Mouse (Mus musculus): ENCODE measurements around the gene Cenpb. TPM values are rescaled to one million over a fixed set of nuclear protein-coding genes. Genes with fewer than 3 reads are reported as not detected.
A peak's percentile ranks its signal among the peaks of the same experiment; 100 is the strongest.
"Not testable (repeated sequence)": the region's sequence is repeated elsewhere in the genome, so short reads cannot be mapped to it uniquely, and the experiment has no call there.

Gene Cenpb
- not detected in 2 replicates for polyA plus RNA-seq (2012; ENCODE audit: insufficient read depth, insufficient read length, low replicate concordance, missing spikeins)

- TF ChIP-seq POLR2A (IDR thresholded peaks at IDR 0.05; ENCODE audit: insufficient read depth, low read depth, low read length) = peak; percentile 74
- TF ChIP-seq CTCF (IDR thresholded peaks at IDR 0.05; ENCODE audit: insufficient read depth, low read depth, low read length) = peak; percentile 94
- H3K27ac ChIP-seq (ENCODE audit: insufficient read depth, low read depth, low read length) = peak within 1 kb of the TSS; percentile 94
- H3K4me3 ChIP-seq (ENCODE audit: insufficient read depth, low read depth, low read length) = peak within 1 kb of the TSS; percentile 76
- 9% methylated on average over 57 of the region's 57 CpGs for WGBS
- H3K4me1 ChIP-seq (ENCODE audit: control insufficient read depth, insufficient read depth, low read length) = peaks cover 29% of the 10 kb centered on the region
These were observed at the start of gene Cenpb for GRCm38 (mm10) chr2:131179990-131180587. TSS of gene Cenpb (minus strand) at chr2:131180067.

- H3K27ac ChIP-seq (ENCODE audit: insufficient read depth, low read depth, low read length) = no peak overlapping the region
- WGBS = 92% methylated on average over 3 of the region's 3 CpGs
- no peaks in the 10 kb centered on the region for H3K4me1 ChIP-seq (ENCODE audit: control insufficient read depth, insufficient read depth, low read length)
- H3K4me3 ChIP-seq (ENCODE audit: insufficient read depth, low read depth, low read length) = no peak overlapping the region
- TF ChIP-seq POLR2A (IDR thresholded peaks at IDR 0.05; ENCODE audit: insufficient read depth, low read depth, low read length) = no peak
- no peak for TF ChIP-seq CTCF (IDR thresholded peaks at IDR 0.05; ENCODE audit: insufficient read depth, low read depth, low read length)
These were observed 47.4 kb upstream of the Cenpb start for GRCm38 (mm10) chr2:131227243-131227642.

- not testable (repeated sequence) for H3K4me3 ChIP-seq (ENCODE audit: insufficient read depth, low read depth, low read length); H3K4me1 ChIP-seq (ENCODE audit: control insufficient read depth, insufficient read depth, low read length); H3K27ac ChIP-seq (ENCODE audit: insufficient read depth, low read depth, low read length)
- WGBS = 85% methylated on average over 2 of the region's 2 CpGs
These were observed 46.8 kb upstream of the Cenpb start for GRCm38 (mm10) chr2:131226669-131227068.

GRCm38 (mm10) chr2:131225178-131225577 lies 45.3 kb upstream of the Cenpb start:
- H3K4me3 ChIP-seq (ENCODE audit: insufficient read depth, low read depth, low read length) = no peak overlapping the region
- H3K4me1 ChIP-seq (ENCODE audit: control insufficient read depth, insufficient read depth, low read length) = no peaks in the 10 kb centered on the region
- no peak for TF ChIP-seq POLR2A (IDR thresholded peaks at IDR 0.05; ENCODE audit: insufficient read depth, low read depth, low read length)
- TF ChIP-seq CTCF (IDR thresholded peaks at IDR 0.05; ENCODE audit: insufficient read depth, low read depth, low read length) = no peak
- WGBS = 63% methylated on average over 6 of the region's 6 CpGs
- H3K27ac ChIP-seq (ENCODE audit: insufficient read depth, low read depth, low read length) = no peak overlapping the region

- Histone ChIP-seq H3K4me3 (ENCODE audit: insufficient read depth, low read depth, low read length) (no peak overlapping the region), H3K27ac (ENCODE audit: insufficient read depth, low read depth, low read length) (no peak overlapping the region), H3K4me1 (ENCODE audit: control insufficient read depth, insufficient read depth, low read length) (no peaks in the 10 kb centered on the region)
- TF ChIP-seq CTCF (IDR thresholded peaks at IDR 0.05; ENCODE audit: insufficient read depth, low read depth, low read length) (no peak), POLR2A (IDR thresholded peaks at IDR 0.05; ENCODE audit: insufficient read depth, low read depth, low read length) (no peak)
- 86% methylated on average over 1 of the region's 1 CpGs for WGBS
These were observed 43.7 kb upstream of the Cenpb start for GRCm38 (mm10) chr2:131223569-131223968.

GRCm38 (mm10) chr2:131222562-131222961 lies 42.7 kb upstream of the Cenpb start:
- H3K4me1 ChIP-seq (ENCODE audit: control insufficient read depth, insufficient read depth, low read length) = no peaks in the 10 kb centered on the region
- no peak overlapping the region for H3K27ac ChIP-seq (ENCODE audit: insufficient read depth, low read depth, low read length)
- 19% methylated on average over 5 of the region's 5 CpGs for WGBS
- no peak overlapping the region for H3K4me3 ChIP-seq (ENCODE audit: insufficient read depth, low read depth, low read length)
- no peak for TF ChIP-seq POLR2A (IDR thresholded peaks at IDR 0.05; ENCODE audit: insufficient read depth, low read depth, low read length)
- TF ChIP-seq CTCF (IDR thresholded peaks at IDR 0.05; ENCODE audit: insufficient read depth, low read depth, low read length) = no peak

- Histone ChIP-seq H3K4me3 (ENCODE audit: insufficient read depth, low read depth, low read length) (no peak overlapping the region), H3K4me1 (ENCODE audit: control insufficient read depth, insufficient read depth, low read length) (no peaks in the 10 kb centered on the region), H3K27ac (ENCODE audit: insufficient read depth, low read depth, low read length) (no peak overlapping the region)
- 78% methylated on average over 3 of the region's 3 CpGs for WGBS
- no peak for TF ChIP-seq CTCF (IDR thresholded peaks at IDR 0.05; ENCODE audit: insufficient read depth, low read depth, low read length)
- TF ChIP-seq POLR2A (IDR thresholded peaks at IDR 0.05; ENCODE audit: insufficient read depth, low read depth, low read length) = no peak
These were observed 42.1 kb upstream of the Cenpb start for GRCm38 (mm10) chr2:131221853-131222515.

DNA sequence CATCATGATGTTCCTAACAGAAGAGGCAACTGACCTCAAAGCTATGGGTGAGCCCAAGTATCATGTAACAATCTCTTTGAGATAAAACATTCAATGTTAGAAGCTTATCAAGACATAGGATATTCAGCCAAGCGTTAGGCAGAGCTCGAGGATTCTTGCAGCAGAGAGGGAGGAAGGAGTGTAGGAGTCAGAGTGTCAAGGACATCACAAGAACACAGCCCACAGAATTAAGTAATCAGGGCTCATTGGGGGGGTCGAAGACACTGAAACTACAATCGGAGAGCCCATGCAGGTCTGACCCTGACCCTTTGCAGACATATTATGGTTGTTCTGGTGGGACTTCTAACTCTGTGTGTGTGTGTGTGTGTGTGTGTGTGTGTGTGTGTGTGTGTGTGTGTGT lies 40.2 kb upstream of the Cenpb start:
- WGBS = 65% methylated on average over 4 of the region's 4 CpGs
- no peak overlapping the region for H3K4me3 ChIP-seq (ENCODE audit: insufficient read depth, low read depth, low read length)
- no peaks in the 10 kb centered on the region for H3K4me1 ChIP-seq (ENCODE audit: control insufficient read depth, insufficient read depth, low read length)
- no peak overlapping the region for H3K27ac ChIP-seq (ENCODE audit: insufficient read depth, low read depth, low read length)
- TF ChIP-seq POLR2A (IDR thresholded peaks at IDR 0.05; ENCODE audit: insufficient read depth, low read depth, low read length) (no peak), CTCF (IDR thresholded peaks at IDR 0.05; ENCODE audit: insufficient read depth, low read depth, low read length) (no peak)

DNA sequence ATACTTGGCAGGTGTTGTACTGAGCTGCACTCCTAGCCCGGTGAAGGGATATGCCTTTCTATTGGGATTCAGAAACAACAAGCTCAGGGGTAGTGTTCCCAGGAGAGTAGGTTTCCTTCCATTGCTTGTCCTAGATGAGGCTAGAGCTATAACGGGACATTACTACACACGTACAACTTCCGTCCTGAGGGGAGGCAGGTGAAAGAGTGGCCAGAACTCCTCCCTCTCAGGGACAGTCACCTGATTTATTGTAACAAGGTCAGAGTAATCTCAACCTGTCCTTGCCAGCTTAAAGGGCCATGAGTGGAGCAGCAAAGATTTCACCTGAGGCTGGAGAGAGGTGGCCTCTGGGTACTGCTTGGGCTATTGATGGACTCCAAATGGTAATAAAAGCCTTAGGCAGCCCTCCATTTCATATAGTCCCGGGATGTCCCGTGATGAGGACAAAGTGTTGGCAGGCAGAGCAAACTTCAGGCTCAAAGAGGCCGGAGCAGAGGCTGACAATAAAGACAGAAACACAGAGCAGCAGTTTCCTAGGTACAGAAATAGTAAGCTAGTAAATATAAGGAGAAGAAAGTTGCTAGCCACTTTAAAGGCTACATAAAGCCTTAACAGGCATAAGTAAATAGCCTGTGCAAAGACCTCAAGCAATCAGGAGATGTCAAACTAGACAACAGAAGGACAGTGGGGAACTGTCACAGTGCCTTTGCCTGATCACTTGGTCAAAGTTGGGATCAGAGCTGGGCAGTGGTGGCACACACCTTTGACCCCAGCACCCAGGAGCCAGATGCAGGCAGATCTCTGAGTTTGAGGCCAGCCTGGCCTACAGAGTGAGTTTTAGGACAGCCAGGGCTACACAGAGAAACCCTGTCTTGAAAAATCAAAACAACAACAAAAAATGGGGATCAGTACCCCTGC lies 36.3 kb upstream of the Cenpb start:
- Histone ChIP-seq H3K4me1 (ENCODE audit: control insufficient read depth, insufficient read depth, low read length) (peaks cover 17% of the 10 kb centered on the region), H3K27ac (ENCODE audit: insufficient read depth, low read depth, low read length) (no peak overlapping the region), H3K4me3 (ENCODE audit: insufficient read depth, low read depth, low read length) (no peak overlapping the region)
- TF ChIP-seq CTCF (IDR thresholded peaks at IDR 0.05; ENCODE audit: insufficient read depth, low read depth, low read length) (no peak), POLR2A (IDR thresholded peaks at IDR 0.05; ENCODE audit: insufficient read depth, low read depth, low read length) (no peak)
- WGBS = 74% methylated on average over 7 of the region's 7 CpGs
